Mouse (Mus musculus) heart, adult 9 months (tissue): ENCODE data around the gene Hist1h4a.

Experiments used
- DNase-seq, 2 experiments: peaks; one replicate each; pipeline ENCODE4 v3.0.0; 2022; ENCODE audit warnings: low spot score in 2 of 2

Hist1h4a gene

DNA sequence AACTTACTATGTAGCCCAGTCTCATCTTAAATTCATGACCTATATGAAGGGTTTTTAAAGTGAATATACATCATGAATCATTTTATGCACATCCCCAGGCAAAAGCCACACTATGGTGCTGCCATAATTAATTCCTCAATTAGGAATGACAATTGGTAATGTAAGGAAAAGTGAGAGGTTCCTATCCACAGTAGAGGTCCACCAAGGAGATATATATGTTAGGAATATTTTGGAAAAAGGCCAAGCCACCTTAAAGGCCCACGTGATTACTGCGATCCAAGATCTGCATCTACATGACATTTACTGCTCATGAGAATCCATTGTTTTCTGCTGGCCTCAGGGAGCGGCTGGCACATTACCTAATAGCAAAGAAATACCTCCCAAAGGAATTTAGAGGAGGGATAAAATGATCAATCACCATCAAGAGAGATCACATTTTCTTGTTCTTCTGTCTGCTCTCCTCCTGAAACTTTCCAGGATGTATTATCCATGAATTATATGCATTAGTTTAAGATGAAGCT lies 1.7 kb downstream of the Hist1h4a start:
- no peak for DNase-seq

DNA sequence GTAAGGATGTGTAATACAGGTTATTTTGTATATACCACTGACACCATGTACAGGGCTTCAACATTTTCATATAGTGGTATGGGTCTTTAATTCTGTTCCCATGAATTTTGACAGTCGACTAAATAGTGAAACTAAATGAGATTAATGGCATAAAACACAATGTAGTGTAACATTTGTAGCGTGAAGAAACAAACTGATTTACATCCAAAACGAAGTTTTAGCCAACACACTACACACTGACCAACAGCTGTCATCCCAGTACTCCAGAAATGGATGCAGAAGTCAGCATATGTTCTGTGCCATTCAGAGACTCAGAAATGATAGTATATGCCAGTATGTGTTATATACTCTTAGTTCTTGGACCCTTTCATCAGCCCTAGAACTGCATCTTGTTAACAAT lies 3.1 kb downstream of the Hist1h4a start:
- DNase-seq: no peak

DNA sequence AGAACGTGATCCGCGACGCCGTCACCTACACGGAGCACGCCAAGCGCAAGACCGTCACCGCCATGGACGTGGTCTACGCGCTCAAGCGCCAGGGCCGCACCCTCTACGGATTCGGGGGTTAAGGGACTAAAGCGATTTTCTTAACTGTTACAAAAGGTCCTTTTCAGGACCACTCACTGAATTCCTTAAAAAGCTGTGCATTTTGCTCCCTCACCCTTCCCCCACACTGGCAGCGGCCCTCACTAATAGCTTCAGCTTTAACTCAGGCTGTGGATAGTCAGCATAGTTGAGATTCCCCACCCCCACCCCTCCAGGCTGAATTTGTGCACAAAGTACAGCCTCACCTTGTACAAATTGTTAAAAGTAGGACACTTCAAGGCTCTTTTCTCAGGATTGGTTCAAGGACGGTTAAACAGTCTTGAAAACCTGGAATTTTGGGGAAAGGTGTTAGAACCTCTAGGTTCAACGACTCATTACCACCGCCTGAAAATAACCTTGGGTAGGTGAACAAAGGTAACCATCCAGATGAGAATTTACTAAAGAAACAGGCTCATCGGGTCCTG lies 3.7 kb downstream of the Hist1h4a start:
- DNase-seq: no peak

DNA sequence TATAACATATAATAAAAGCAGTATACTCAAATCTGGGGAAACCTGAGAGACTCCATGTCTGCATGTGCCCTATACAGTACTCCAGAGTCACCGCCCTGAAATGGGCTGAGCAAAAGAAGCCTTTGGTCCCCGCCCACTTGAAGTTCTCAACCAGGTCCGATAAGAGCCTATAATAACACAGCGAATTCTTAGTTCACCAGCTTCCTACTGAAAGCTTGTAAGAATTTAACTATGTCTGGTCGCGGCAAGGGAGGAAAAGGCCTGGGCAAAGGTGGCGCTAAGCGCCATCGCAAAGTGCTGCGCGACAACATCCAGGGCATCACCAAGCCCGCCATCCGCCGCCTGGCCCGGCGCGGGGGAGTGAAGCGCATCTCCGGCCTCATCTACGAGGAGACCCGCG lies 4.2 kb downstream of the Hist1h4a start, which contains the start of gene Hist1h4b:
TSS of gene Hist1h4b (plus strand) at position 224 of the 400 bp plus-strand sequence.
- peak; percentile 83 to 86 for DNase-seq

DNA sequence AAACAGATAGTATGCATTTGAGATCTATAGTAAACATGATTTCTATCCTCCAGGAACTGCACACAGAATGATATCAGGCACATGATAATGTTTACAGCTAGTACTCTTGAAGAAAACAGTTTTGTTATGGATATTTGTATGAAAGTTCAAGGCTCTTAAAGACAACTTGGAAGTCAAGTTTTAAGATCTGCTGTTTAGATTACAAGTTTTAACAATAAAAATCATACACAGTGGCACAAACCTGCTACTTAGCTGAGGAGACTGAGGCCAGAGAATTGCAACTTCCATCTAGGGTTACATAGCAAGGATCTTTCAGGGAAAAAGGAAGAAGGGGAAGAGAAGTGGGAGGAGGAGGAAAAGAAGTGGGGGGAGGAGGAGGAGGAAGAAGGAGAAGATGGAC lies 6.0 kb downstream of the Hist1h4a start:
- DNase-seq: no peak

DNA sequence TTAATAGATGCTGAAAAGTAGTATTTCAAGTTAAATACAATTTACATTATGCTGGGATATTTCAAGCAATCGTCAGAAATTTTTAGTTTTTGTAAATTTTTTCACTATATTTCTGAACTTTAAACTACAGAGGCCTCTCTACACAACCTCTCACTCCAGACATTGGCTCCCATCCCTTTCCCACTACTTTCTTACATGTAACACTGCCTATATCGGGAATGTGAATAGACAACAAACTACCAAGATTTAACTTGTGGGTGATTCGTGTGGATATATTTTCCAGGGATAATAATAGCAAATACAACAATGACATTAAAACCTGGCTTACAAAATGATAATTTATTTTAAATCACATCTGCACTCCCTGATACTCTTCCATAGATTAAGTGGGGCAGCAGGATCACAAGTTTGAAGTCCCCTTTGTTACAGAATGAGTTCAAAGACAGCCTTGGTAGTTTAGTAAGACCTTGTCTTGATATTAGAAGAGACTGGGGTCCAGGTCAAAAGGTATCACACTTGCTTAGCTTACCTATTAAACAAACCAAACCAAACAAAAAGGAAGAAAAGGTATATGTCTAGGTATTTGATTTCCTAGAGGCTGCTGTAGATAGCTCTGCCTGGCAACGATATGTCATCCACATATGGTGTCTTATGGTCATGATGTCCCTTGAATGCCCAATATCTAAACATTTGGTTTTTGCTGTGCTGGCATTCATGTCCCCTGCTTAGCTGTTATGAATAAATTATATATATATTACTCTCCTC lies 7.5 kb downstream of the Hist1h4a start:
- DNase-seq: no peak

DNA sequence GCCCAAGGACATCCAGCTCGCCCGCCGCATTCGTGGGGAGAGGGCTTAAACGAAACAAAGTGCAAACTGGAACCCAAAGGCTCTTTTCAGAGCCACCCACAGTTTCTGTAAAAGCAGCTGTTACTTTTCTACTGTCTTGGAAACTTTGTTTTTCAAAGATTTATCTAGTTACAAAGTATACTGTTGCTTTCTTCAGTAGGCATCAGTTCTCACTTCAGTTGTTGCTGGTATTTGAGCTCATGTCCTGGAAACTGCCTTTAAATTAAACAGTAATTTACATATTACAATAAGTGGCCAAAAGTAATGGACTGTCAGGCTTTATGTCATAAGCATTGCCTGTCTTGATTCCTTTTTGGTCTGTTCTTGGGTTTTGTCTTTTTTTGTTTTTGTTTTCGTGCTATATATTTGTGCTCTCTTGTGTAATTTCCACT lies 8.3 kb downstream of the Hist1h4a start:
- no peak for DNase-seq

DNA sequence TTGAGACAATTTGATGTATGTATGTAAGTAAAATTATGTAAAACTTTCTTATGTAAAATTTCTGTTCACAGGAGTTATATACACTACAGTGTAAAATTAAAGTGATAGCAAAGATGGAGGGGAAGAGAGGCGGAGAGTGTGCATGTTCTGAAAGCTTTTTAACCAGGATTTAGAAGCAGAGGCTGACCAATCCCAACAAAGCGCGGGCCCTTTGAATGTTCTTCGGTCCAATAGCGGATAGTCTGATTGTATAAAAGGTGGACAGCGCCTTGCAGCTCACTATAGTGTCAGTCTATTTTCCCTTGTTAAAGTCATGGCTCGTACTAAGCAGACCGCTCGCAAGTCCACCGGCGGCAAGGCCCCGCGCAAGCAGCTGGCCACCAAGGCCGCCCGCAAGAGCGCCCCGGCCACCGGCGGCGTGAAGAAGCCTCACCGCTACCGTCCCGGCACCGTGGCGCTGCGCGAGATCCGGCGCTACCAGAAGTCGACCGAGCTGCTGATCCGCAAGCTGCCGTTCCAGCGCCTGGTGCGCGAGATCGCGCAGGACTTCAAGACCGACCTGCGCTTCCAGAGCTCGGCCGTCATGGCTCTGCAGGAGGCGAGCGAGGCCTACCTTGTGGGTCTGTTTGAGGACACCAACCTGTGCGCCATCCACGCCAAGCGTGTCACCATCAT lies 8.8 kb downstream of the Hist1h4a start, which contains the start of gene Hist1h3b:
TSS of gene Hist1h3b (plus strand) at position 201 of the 675 bp plus-strand sequence.
- DNase-seq: peak; percentile 49 to 73

DNA sequence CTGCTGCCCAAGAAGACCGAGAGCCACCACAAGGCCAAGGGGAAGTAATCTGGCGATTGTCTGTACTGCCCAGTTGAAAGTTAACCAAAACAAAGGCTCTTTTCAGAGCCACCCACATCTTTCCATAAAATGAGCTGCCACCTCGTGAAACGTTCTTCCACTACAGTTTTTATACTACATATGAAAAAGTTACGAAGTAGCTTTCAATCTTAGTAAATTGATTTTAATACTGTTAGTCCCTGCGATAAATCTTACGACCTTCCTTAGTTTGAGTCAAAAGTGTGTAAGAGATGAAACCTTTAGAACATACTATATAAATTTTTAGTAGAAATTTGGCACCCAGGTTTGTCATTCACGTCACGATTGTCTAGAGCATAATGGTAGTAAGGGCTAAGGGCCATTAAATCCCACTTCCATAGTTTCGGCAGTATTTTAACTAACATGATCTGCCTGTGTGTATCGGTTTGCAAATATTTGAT lies 9.5 kb downstream of the Hist1h4a start:
- no peak for DNase-seq

DNA sequence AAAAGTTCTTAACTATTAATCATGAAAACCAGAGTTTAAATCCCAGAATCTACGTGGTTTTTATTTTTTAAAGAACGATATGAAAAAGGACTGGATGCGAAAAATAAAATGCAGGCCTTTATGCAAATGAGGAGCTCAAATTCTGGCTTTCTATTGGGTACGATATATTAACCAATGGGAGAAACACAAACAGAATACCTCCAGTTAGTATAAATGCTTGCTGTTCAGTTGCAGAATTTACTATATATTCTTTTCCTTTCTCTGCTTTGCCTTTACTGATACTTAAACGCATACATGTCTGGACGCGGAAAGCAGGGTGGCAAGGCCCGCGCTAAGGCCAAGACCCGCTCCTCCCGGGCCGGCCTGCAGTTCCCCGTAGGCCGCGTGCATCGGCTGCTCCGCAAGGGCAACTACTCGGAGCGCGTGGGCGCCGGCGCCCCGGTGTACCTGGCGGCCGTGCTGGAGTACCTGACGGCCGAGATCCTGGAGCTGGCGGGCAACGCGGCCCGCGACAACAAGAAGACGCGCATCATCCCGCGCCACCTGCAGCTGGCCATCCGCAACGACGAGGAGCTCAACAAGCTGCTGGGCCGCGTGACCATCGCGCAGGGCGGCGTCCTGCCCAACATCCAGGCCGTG lies 10.1 kb downstream of the Hist1h4a start, which contains the start of gene Hist1h2ab:
TSS of gene Hist1h2ab (plus strand) at position 288 of the 639 bp plus-strand sequence.
- DNase-seq: peak in 1 of 2 experiments; percentile 51

DNA sequence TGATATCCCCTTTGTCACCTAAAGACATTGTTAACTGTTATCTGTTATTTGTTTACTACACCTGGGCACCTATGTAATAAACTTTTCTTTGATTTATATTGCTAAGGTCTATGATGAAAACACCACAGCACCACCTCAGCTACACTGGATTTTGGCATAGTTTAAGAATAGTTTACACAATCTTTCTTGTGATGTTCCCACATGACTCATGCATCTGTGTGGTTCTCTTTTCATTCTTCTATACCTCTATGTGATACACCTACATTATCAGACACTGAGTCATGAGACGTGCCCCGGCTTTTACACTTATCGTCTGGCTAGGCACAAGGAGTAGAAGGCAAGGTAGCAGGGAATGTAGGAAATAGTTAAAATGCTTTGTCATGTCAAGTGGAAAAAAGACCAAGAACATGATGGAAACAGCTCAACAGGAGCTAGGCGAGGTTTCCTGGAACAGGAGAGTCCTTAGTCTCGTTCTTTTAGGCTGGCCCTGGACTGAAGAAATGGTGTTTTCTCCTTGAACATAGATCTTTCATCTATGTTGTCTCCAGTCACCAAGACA lies 11.4 kb downstream of the Hist1h4a start:
- DNase-seq: no peak

DNA sequence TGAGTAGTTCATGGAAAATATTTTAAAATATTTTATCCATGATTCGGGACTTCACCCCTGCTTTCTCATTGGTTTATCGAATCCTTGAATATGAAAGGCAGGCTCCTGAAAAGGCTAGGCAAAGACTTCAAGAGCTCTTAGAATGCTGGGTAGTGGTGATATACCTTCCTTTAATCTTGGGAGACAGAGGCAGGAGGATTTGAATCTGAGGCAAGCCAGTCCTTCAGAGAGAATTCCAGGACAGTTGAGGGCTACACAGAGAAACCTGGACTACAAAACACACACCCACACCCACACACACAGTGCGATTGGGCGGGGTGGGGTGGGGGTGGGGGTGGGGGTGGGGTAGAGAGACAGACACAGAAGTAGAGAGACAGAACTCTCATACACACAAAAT lies 13.1 kb downstream of the Hist1h4a start:
- DNase-seq: no peak

DNA sequence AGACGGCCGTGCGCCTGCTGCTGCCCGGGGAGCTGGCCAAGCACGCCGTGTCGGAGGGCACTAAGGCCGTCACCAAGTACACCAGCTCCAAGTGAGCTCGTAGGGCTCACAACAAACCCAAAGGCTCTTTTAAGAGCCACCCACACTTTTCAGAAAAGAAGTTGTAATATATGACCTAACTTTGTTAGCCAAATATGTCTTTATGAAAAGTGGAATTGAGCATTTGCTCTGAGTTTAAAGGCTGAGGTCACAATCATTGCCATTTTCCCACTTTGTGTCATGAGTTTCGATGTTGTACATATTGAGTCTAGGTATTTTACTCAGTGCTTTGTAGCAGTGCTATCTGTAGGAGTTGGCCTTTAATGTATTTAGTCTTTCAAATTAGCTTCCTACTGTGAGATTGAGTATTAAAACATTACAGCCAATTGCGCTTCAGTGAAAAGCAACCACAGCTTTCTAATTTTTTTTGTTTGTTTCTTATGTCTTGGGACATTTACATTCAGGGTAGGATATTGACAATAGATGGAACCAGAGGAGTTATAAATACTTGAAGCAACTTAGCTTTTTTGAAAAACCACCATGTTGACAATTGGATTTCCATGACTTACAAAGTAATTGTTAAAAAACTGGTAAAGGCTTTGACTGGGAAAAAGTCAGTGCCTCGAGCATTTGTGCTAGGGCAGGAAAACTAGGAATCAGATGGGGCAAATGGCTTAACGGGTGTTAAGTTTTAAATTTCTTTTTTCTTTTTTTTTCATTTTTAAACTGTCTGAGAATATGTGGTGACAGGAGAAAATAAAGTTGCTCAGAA lies 13.7 kb downstream of the Hist1h4a start:
- DNase-seq: no peak

DNA sequence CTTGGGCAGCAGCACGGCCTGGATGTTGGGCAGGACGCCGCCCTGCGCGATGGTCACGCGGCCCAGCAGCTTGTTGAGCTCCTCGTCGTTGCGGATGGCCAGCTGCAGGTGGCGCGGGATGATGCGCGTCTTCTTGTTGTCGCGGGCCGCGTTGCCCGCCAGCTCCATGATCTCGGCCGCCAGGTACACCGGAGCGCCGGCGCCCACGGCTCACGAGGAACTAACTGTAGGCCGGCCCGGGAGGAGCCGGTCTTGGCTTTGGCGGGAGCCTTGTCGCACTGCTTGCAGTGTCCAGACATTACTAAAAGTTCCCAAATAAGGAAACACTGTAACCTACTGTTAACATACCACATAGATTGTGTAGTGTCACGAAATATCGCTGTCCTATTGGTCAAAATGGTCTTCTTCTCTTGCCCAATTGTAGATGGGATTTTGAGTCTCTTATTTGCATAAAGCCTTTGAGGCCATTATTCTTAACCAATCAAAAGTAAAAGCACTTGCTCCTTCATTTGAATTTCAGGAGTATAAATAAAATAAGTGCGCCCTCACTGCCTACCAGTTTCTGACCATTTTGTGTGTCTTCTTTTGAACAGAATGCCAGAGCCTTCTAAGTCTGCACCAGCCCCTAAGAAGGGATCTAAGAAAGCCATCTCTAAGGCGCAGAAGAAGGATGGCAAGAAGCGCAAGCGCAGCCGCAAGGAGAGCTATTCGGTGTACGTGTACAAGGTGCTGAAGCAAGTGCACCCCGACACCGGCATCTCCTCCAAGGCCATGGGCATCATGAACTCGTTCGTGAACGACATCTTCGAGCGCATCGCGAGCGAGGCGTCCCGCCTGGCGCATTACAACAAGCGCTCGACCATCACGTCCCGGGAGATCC lies 14.6 kb downstream of the Hist1h4a start, which contains the start of gene Hist1h2bb:
TSS of gene Hist1h2bb (plus strand) at position 534 of the 880 bp plus-strand sequence.
- DNase-seq: peak; percentile 88 to 95

DNA sequence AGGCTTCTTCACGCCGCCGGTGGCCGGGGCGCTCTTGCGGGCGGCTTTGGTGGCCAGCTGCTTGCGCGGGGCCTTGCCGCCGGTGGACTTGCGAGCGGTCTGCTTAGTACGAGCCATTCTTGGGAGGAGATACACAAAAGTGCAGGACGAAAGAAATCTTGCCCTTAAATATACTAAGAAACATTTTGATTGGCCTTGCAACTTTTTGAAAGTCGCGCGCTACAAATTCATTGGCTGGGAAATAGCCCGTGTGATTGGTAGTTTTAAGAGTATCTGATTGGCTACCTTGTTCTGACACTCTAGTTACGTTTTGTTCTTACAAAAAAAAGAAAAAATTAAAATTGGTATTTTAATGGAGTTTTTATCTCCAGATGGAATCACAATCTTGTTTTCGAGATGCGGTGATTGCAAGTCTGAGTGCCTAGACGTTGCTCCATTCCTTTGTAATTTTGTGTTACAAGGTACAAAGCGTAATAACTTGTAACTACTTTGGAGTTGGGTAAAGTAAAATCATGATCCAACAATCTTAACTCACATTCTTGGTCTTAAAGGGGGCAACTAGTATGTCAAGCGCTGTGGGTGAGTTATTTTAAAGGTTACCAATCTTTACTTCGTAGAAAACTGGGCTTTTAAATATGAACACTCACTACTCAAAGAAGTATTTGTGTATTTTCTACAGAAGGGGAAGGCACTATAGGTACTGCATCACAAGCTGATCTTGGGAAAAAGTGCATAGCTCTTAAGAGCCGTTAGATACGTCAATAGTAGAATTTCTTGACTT lies 15.5 kb downstream of the Hist1h4a start, which contains the start of gene Hist1h3c:
TSS of gene Hist1h3c (minus strand) at position 222 of the 781 bp plus-strand sequence.
- DNase-seq: peak; percentile 75 to 83

DNA sequence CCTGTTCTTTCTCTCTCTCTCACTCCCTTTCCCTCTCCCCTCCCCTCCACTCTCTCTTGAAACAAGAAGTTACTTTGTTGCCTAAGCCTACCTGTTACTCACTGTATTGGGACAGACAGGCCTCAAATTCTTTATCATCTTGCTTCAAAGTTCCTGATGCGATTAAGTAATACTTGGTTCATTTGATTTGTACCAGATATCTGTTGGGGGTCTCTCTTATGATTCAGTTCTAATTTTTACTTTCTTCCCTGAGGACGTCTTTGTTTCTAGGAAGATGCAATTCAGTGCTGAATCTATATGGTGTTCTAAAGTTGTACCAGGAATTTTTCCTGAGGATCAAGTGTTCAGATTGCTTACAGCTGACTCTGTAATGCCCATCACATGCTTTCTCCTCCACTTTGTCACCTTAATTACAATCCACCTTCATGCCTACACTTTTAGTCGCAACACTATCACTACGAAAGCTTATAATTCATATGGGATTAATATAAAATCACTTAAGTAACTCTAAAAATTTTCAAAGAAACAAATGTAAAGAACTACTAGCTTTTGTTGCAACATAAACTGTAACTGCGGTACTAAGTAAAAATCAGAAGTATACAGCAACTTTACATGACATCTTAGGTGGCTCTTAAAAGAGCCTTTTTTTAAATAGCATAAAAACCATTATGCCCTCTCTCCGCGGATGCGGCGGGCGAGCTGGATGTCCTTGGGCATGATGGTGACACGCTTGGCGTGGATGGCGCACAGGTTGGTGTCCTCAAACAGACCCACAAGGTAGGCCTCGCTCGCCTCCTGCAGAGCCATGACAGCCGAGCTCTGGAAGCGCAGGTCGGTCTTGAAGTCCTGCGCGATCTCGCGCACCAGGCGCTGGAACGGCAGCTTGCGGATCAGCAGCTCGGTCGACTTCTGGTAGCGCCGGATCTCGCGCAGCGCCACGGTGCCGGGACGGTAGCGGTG lies 16.3 kb downstream of the Hist1h4a start:
- DNase-seq: no peak

DNA sequence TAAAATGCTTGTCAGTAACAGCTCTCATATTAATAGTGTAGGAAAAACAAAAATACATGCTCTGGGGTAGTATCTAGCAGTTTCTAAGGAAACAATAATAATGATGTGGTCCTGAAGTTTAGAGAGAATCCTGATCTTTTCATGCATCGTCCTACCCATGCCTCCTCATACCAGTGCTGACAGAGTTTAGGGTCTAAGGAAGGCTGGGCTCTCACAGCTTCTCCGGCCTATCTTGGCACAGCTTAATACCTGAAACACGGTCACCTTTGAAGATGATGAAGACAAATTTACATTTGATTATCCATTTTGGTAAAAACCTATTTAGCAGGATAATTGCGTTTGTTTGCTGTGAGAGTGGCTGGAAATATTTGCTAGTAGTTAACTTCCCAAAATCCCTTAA lies 17.1 kb downstream of the Hist1h4a start:
- no peak for DNase-seq
